Mouse (Mus musculus) embryonic stem cell, embryonic (primary cell): Measurements from ENCODE around the gene Abcc9.

ENCODE experiments used
- CTCF ChIA-PET, 4 experiments: fragments of 300-600 bp in 2 of 4; fragments of 350-600 bp in 2 of 4; sonication (Branson Sonifier 250); formaldehyde crosslinking; loops; one replicate each; lab custom pipeline; 2022; ENCODE audit warnings: inconsistent platforms in 2 of 4; lab: Charles Lee
- POLR2A ChIA-PET, 4 experiments: fragments of 300-600 bp in 2 of 4; fragments of 350-600 bp in 2 of 4; sonication (Branson Sonifier 250); formaldehyde crosslinking; loops; one replicate each; lab custom pipeline; 2022; ENCODE audit warnings: antibody characterized with exemption in 4 of 4, inconsistent platforms in 1 of 4; lab: Charles Lee

The Abcc9 gene

DNA sequence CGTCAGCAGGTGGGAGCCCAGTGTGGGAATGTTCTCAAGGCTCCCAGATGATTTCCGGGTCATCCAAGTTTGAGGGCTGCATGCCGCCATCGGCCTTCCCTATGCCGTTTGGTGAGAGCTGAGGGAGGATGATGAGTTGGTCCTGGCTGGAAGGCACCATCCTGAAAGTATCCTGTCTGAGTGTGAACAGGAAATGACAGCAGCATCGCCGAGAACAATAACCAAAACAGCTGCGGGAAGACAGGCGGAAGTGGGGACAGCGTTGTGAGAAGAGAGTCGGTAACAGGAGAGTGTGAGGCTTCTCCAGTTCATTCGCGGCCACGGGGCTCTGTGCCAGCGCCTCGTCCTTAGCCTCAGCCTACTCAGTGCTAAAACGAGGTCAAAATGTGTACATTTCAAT lies 163.6 kb downstream of the Abcc9 start:
- ChIA-PET CTCF (no interaction called here), POLR2A (no interaction called here)
